Mouse (Mus musculus): ENCODE data around the gene Gm49776. TPM values are rescaled to one million over a fixed set of nuclear protein-coding genes. Genes with fewer than 3 reads are reported as not detected.
"Not testable (repeated sequence)": the region's sequence is repeated elsewhere in the genome, so short reads cannot be mapped to it uniquely, and the experiment has no call there.

The Gm49776 gene
- total RNA-seq (2021): not detected

GRCm38 (mm10) chr16:18258221-18258620, at the start of gene Gm49776:
Gm49776 (minus strand) TSS chr16:18258321.
- no peak for DNase-seq
- intact Hi-C loops (cut with DNase I): no loop called here

- DNase-seq: not testable (repeated sequence)
- intact Hi-C loops (cut with DNase I): loop anchor here (5.0 kb wide), 1 partner anchor 37 kb away; no protein-coding TSS in a partner anchor
Measured at GRCm38 (mm10) chr16:18289614-18290013, 31.5 kb upstream of the Gm49776 start.

GRCm38 (mm10) chr16:18289067-18289588, 31.0 kb upstream of the Gm49776 start, which contains the start of gene Dgcr8:
Dgcr8 (minus strand) TSS chr16:18289246.
- intact Hi-C loops (cut with DNase I): loop anchor here (5.0 kb wide), 1 partner anchor 37 kb away; no protein-coding TSS in a partner anchor
- peak; percentile 99 for DNase-seq

GRCm38 (mm10) chr16:18288581-18289061, 30.5 kb upstream of the Gm49776 start:
- intact Hi-C loops (cut with DNase I): loop anchor here (5.0 kb wide), 1 partner anchor 36 kb away; no protein-coding TSS in a partner anchor
- DNase-seq: peak; percentile 66

GRCm38 (mm10) chr16:18288166-18288565, 30.0 kb upstream of the Gm49776 start:
- intact Hi-C loops (cut with DNase I): loop anchor here (5.0 kb wide), 1 partner anchor 36 kb away; no protein-coding TSS in a partner anchor
- peak; percentile 12 for DNase-seq

GRCm38 (mm10) chr16:18275166-18275565, 17.0 kb upstream of the Gm49776 start:
- intact Hi-C loops (cut with DNase I): no loop called here
- DNase-seq: no peak

GRCm38 (mm10) chr16:18268182-18268581, 10.1 kb upstream of the Gm49776 start:
- intact Hi-C loops (cut with DNase I): no loop called here
- no peak for DNase-seq

GRCm38 (mm10) chr16:18265024-18265423, 6.9 kb upstream of the Gm49776 start:
- intact Hi-C loops (cut with DNase I): no loop called here

GRCm38 (mm10) chr16:18253866-18254265, 4.3 kb downstream of the Gm49776 start:
- no peak for DNase-seq
- intact Hi-C loops (cut with DNase I): loop anchor here (5.0 kb wide), 1 partner anchor 33 kb away; the partner anchor contains the start of gene Dgcr8

More at GRCm38 (mm10) chr16:18265024-18265423, 6.9 kb upstream of the Gm49776 start:
- no peak for DNase-seq

GRCm38 (mm10) chr16:18252736-18253135, 5.4 kb downstream of the Gm49776 start:
- intact Hi-C loops (cut with DNase I): loop anchor here (5.0 kb wide), 1 partner anchor 35 kb away; the partner anchor contains the start of gene Dgcr8
- no peak for DNase-seq

- no peak for DNase-seq
- intact Hi-C loops (cut with DNase I): loop anchor here (5.0 kb wide), 1 partner anchor 36 kb away; the partner anchor contains the start of gene Dgcr8
Measured at GRCm38 (mm10) chr16:18250828-18251790, 7.0 kb downstream of the Gm49776 start.

GRCm38 (mm10) chr16:18250231-18250630, 7.9 kb downstream of the Gm49776 start:
- intact Hi-C loops (cut with DNase I): loop anchor here (5.0 kb wide), 1 partner anchor 37 kb away; the partner anchor contains the start of gene Dgcr8
- DNase-seq: no peak

- DNase-seq: peak; percentile 40
Measured at GRCm38 (mm10) chr16:18249364-18249967, 8.7 kb downstream of the Gm49776 start.

GRCm38 (mm10) chr16:18248433-18249363, 9.4 kb downstream of the Gm49776 start, which contains the start of the genes Trmt2a and Ranbp1:
Trmt2a (plus strand) TSS chr16:18248679.
Ranbp1 (minus strand) TSS chr16:18248732.
- intact Hi-C loops (cut with DNase I): no loop called here

More at GRCm38 (mm10) chr16:18249364-18249967, 8.7 kb downstream of the Gm49776 start:
- intact Hi-C loops (cut with DNase I): no loop called here

GRCm38 (mm10) chr16:18247521-18248399, 10.4 kb downstream of the Gm49776 start:
- intact Hi-C loops (cut with DNase I): no loop called here
- no peak for DNase-seq

More at GRCm38 (mm10) chr16:18248433-18249363, 9.4 kb downstream of the Gm49776 start, which contains the start of the genes Trmt2a and Ranbp1:
- DNase-seq: peak; percentile 99

- DNase-seq: no peak
- intact Hi-C loops (cut with DNase I): no loop called here
Measured at GRCm38 (mm10) chr16:18241581-18241980, 16.5 kb downstream of the Gm49776 start.

- intact Hi-C loops (cut with DNase I): no loop called here
- DNase-seq: no peak
Measured at GRCm38 (mm10) chr16:18236676-18237501, 21.2 kb downstream of the Gm49776 start.

Measured in left cerebral cortex, postnatal 4 days (tissue).